28 mouse cellular contexts compared by ENCODE assay signal in the genomic region with DNA sequence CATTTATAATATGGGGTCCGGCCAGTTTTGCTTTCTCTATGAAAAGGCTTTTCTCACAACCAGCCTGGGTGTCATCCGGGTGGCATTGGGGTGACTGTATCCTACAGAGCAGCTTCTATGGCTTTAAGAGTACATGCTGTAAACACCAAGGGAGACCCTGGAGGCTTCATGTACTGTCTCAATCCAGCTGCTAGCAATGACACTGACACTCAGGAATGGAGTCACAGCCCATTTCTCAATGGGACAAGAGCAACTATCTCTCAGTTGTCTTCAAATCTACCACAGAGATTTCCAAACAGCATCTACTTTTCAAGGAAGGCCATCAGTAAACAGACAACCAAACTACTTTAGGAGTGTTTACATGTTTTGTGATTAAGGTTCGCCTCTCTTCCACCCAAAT.
"Had no signal": no experiment of that assay in that cellular context is flagged by ENCODE, and none has a peak within 500 bp of the region (broad histone marks: within the 10 kb centered on the region; RNA-seq: fewer than 3 reads in every experiment).

No protein-coding gene starts in this region.

- H3K4me1 ChIP-seq: embryonic facial prominence, embryonic 12.5 days; embryonic facial prominence, embryonic 15.5 days; forebrain, embryonic 10.5 days; forebrain, embryonic 12.5 days; forebrain, embryonic 13.5 days; forebrain, embryonic 15.5 days had no signal

- H3K27me3 ChIP-seq: embryonic facial prominence, embryonic 12.5 days; embryonic facial prominence, embryonic 13.5 days; embryonic facial prominence, embryonic 15.5 days; forebrain, embryonic 12.5 days; forebrain, embryonic 13.5 days; forebrain, embryonic 15.5 days had no signal

- ATAC-seq: forebrain, embryonic 13.5 days; forebrain, embryonic 14.5 days; forebrain, embryonic 15.5 days; forebrain, embryonic 16.5 days; forebrain, postnatal 0 days had no signal

- H3K4me3 ChIP-seq: embryonic facial prominence, embryonic 10.5 days; embryonic facial prominence, embryonic 12.5 days; embryonic facial prominence, embryonic 13.5 days; embryonic facial prominence, embryonic 15.5 days; erythroblast, embryonic 14.5 days; forebrain, embryonic 10.5 days; forebrain, embryonic 12.5 days; forebrain, embryonic 13.5 days; forebrain, embryonic 15.5 days; gastrocnemius, adult 2 months had no signal

- H3K9ac ChIP-seq: embryonic facial prominence, embryonic 12.5 days; embryonic facial prominence, embryonic 13.5 days; embryonic facial prominence, embryonic 15.5 days; forebrain, embryonic 12.5 days; forebrain, embryonic 13.5 days; forebrain, embryonic 15.5 days; forebrain, postnatal 0 days had no signal

- H3K27ac ChIP-seq: embryonic facial prominence, embryonic 10.5 days; embryonic facial prominence, embryonic 12.5 days; embryonic facial prominence, embryonic 13.5 days; embryonic facial prominence, embryonic 15.5 days; forebrain, embryonic 10.5 days; forebrain, embryonic 12.5 days; forebrain, embryonic 13.5 days; forebrain, embryonic 15.5 days; gastrocnemius, adult 2 months had no signal

- DNase-seq: cerebellum, adult 18-20 months; cerebellum, adult 2 months; cerebellum, adult 8-10 months; cerebellum, adult 9-10 months; cerebellum, adult 9-11 months; cerebellum, postnatal 10 days; cerebellum, postnatal 14 days; cerebellum, postnatal 25 days; cerebellum, postnatal 36 days; embryo, embryonic 11 days; forebrain, postnatal 0 days; gastrocnemius, adult 2 months; gastrocnemius, postnatal 10 days; gastrocnemius, postnatal 14 days; gastrocnemius, postnatal 25 days; gastrocnemius, postnatal 36 days; heart, adult 11 months had no signal

- H3K9me3 ChIP-seq: embryonic facial prominence, embryonic 10.5 days; embryonic facial prominence, embryonic 12.5 days; embryonic facial prominence, embryonic 13.5 days; embryonic facial prominence, embryonic 15.5 days; forebrain, embryonic 10.5 days; forebrain, embryonic 12.5 days; forebrain, embryonic 13.5 days; forebrain, embryonic 15.5 days had no signal

- H3K4me2 ChIP-seq: embryonic facial prominence, embryonic 12.5 days; embryonic facial prominence, embryonic 13.5 days; embryonic facial prominence, embryonic 15.5 days; forebrain, embryonic 12.5 days; forebrain, embryonic 13.5 days; forebrain, embryonic 15.5 days had no signal

- H3K36me3 ChIP-seq: embryonic facial prominence, embryonic 10.5 days; embryonic facial prominence, embryonic 12.5 days; embryonic facial prominence, embryonic 13.5 days; embryonic facial prominence, embryonic 15.5 days; forebrain, embryonic 10.5 days; forebrain, embryonic 12.5 days; forebrain, embryonic 15.5 days had no signal
